Mouse (Mus musculus): ENCODE measurements around the gene Art3. TPM values are rescaled to one million over a fixed set of nuclear protein-coding genes. Genes with fewer than 3 reads are reported as not detected.
A peak's percentile ranks its signal among the peaks of the same experiment; 100 is the strongest.

Gene Art3
- polyA plus RNA-seq, 1 experiment from 2014 or later: 9.0 TPM

DNA sequence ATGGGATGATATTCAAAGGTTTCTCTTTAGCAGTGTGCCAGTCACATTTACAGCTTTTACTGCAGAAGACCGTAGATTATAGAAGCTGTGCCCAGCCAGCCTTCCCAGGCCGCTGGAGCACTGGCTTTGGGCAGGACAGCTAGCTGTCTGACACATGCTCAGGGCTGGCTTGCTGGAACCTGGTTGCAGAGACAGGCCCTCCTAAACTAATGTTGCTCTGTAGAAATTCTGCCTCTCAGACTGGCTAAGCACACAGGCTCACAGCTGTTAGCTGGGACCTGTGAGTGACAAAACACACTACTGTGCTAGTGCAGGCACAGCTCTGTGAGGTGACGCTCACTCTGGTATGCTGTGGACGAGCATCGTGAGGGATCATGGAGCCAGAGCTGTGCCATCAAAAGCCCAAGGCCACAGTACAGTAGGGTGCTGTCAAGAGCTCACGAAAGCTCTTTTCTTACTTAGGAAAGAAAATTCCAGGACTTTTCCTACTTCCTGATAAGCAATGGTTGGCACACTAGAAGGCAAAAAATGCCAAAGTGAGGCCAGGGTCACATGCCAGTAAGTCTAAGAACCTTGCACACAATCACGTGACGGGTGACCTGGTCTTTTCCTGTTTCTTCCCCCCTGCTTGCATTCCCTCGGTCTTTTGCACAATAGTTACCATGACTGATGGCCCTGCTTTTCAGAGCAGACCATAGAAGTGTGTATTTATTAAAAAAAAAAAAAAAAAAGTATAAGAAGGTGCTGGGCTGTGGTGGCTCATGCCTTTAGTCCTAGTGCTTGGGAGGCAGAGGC lies 77.9 kb downstream of the Art3 start:
- Histone ChIP-seq H3K4me1 (no peaks in the 10 kb centered on the region), H3K9me3 (no peaks in the 10 kb centered on the region), H3K27me3 (replicated peaks) (no peaks in the 10 kb centered on the region), H3K36me3 (peaks cover 8% of the 10 kb centered on the region), H3K27ac (no peak overlapping the region), H3K4me3 (no peak overlapping the region), H3K4me2 (replicated peaks) (no peak overlapping the region), H3K9ac (no peak overlapping the region)
- no peak for ATAC-seq (ENCODE audit: low FRiP score, low read depth)
- WGBS: 79% methylated on average over 9 of the region's 9 CpGs

DNA sequence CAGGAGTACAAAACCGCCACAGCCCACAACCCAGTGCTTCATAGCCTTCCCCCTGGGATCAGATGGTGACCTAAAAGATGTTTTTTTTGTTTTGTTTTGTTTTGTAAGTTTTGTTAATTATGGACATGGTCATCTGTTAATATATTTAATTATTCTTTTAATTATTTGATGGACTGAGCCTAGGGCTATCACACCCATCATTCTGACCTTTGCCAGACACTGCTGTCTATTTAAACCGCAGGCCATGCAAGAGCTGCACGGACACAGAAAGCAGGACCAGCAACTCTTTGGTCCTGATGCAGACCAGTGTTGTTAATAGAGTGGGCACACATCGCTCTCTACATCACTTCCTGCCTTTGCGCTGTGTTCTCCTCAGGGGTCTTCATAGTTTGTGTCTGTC lies 78.9 kb downstream of the Art3 start:
- peaks cover 14% of the 10 kb centered on the region for H3K36me3 ChIP-seq
- H3K9me3 ChIP-seq: no peaks in the 10 kb centered on the region
- no peak for ATAC-seq (ENCODE audit: low FRiP score, low read depth)
- H3K4me2 ChIP-seq (replicated peaks): no peak overlapping the region
- no peak overlapping the region for H3K27ac ChIP-seq
- H3K9ac ChIP-seq: no peak overlapping the region
- 85% methylated on average over 5 of the region's 5 CpGs for WGBS
- no peaks in the 10 kb centered on the region for H3K4me1 ChIP-seq
- no peak overlapping the region for H3K4me3 ChIP-seq
- H3K27me3 ChIP-seq (replicated peaks): no peaks in the 10 kb centered on the region

DNA sequence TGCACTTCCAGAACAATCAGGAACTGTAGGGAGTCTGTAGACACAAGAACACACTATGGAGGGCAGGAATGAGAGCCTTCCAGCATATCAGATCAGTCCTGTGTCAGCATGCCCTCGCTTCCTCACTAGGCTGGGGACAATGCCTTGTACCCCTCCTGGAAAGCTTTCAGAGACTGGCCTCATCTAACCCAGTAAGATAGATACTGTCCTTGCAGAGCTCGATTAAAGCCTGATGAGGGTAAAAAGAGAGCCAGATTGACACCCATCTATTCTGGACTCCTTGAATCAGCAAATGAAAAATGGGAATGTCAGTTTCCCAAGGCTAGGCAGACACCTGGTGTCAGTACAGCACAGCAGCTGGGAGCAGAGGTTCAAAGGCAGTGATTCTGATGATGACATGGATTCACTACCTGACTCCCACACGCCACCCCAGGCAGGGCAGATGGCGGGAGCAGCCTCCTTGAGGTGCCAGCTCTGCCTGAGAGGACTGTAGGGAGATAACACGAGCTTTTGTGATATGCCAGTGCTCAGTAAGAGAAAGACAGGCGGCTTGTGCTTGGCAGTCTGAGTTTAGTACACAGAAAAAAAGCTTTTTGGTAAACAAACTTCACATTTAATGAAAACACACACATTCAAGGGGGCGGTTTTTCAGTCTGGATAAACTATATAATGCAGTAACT lies 80.0 kb downstream of the Art3 start:
- ATAC-seq (ENCODE audit: low FRiP score, low read depth): no peak
- WGBS: 76% methylated on average over 7 of the region's 7 CpGs
- Histone ChIP-seq H3K27me3 (replicated peaks) (no peaks in the 10 kb centered on the region), H3K9me3 (no peaks in the 10 kb centered on the region), H3K4me1 (no peaks in the 10 kb centered on the region), H3K4me3 (no peak overlapping the region), H3K4me2 (replicated peaks) (no peak overlapping the region), H3K36me3 (peaks cover 21% of the 10 kb centered on the region), H3K9ac (no peak overlapping the region), H3K27ac (no peak overlapping the region)

DNA sequence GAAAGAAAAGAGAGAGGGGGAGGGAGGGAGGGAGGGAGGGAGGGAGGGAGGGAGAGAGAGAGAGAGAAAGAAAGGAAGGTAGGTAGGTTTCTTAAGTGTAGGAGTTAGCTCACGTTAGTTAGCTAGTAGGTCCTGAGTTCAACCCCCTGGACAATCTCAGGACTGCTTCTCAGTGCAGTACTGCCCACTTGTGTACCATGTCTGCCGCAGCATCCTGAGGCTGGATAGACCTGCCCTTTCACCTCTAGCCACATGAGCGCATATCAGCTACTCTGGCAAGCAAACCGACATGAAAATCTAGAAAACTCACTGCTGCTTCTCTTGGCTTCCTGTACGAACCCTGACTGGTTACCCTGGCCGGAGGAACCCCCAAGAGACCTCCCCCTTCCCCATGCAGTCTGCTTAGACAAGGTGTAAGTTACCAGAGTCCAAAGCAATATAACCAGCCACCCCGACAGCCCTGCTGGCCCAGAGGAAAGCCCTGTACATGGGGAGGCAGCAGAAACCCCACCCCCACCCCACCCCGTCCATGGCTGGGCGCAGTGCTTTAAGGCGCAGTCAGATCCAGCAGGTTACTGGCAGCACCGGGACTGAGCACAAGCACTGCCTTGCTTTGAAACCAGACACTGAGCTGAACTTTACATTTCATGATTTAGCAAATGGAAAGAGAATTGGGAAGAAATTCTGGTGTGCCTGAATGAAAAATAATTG lies 81.8 kb downstream of the Art3 start:
- H3K36me3 ChIP-seq: peaks cover 34% of the 10 kb centered on the region
- no peaks in the 10 kb centered on the region for H3K27me3 ChIP-seq (replicated peaks)
- H3K4me1 ChIP-seq: no peaks in the 10 kb centered on the region
- H3K4me3 ChIP-seq: no peak overlapping the region
- WGBS: 84% methylated on average over 11 of the region's 11 CpGs
- no peak for ATAC-seq (ENCODE audit: low FRiP score, low read depth)
- H3K27ac ChIP-seq: no peak overlapping the region
- no peak overlapping the region for H3K9ac ChIP-seq
- no peak overlapping the region for H3K4me2 ChIP-seq (replicated peaks)
- H3K9me3 ChIP-seq: no peaks in the 10 kb centered on the region

DNA sequence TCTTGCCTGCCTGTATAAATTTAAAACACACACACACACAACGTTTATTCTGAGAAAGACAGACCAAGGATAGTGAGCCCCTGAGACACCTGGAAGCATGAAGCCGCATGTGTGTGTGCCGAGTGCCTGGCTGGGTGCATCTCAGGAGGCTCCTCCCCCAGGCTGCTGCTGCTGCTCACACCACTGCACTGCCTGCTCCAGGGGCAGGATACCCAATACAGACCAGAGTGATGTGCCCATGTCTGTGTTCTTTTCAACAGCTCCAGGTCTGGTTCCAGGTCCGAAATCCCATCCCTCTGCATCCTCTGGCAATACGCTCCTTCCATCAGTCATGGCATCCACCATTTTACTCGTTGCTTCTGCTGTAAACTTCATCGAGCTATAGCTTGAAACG lies 82.4 kb downstream of the Art3 start:
- WGBS: 91% methylated on average over 8 of the region's 8 CpGs
- no peak overlapping the region for H3K4me3 ChIP-seq

DNA sequence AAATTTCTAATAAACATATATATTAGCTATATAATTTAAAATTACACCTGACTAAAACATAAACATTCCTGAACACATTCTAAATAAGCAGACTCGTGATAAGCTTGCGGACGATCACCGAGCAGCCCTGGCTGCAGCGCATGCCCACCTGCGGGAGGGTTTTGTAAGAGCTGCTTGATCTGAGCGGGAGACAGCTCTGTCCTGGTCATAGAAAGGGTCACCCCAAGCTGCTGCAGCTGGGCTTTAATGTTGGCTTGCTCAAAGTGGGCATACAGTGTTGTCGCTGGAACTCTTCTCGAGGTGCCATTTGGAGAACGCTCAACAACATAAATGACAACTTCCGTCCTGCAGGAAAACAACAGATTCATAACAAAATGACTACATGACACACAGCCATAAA lies 92.5 kb downstream of the Art3 start:
- no peak for ATAC-seq (ENCODE audit: low FRiP score, low read depth)
- Histone ChIP-seq H3K9ac (no peak overlapping the region), H3K36me3 (peaks cover 75% of the 10 kb centered on the region), H3K4me1 (no peaks in the 10 kb centered on the region), H3K27ac (no peak overlapping the region), H3K4me3 (no peak overlapping the region), H3K9me3 (no peaks in the 10 kb centered on the region), H3K4me2 (replicated peaks) (no peak overlapping the region), H3K27me3 (replicated peaks) (no peaks in the 10 kb centered on the region)
- WGBS: 93% methylated on average over 11 of the region's 11 CpGs

More for the DNA sequence above, 82.4 kb downstream of the Art3 start:
- Histone ChIP-seq H3K27ac (no peak overlapping the region), H3K4me2 (replicated peaks) (no peak overlapping the region), H3K9ac (no peak overlapping the region), H3K4me1 (no peaks in the 10 kb centered on the region), H3K27me3 (replicated peaks) (no peaks in the 10 kb centered on the region), H3K9me3 (no peaks in the 10 kb centered on the region), H3K36me3 (peaks cover 36% of the 10 kb centered on the region)
- no peak for ATAC-seq (ENCODE audit: low FRiP score, low read depth)

DNA sequence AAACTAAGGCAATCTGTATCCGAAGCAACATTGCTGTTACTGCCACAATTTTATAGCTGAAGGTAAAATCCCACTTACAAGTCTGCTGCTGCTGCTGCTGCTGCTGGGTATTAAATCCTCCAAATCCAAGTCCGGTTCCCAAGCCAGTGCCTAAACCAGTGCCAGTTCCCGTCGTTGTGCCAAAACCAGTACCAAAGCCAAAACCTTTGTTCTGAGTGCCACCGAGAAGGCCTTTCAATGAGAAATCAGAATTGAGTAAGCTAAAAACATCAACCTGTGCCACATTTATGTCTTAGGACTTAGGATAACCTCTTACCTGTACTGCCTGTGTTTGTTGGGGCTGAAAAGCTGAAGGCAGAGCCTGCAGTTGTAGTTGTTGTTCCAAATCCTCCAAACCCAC lies 99.1 kb downstream of the Art3 start:
- H3K27me3 ChIP-seq (replicated peaks): no peaks in the 10 kb centered on the region

DNA sequence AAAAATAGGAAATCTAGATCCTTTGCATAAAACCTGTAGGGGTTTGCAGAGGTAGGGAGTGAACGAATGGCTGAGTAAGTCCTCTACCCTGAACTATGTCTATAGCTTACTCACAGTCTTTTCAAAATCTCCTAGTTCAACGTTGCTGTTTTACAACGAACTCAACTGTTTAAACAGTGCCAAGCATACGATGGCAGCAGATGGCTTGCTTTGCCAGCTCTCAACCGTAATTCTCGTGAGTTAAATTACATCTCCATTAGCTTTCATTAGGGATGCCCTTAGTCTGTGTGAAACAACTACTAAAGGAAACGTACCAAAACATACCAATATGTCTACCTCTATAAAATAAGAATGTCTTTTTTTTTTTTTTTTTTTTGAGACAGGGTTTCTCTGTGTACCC lies 100.0 kb downstream of the Art3 start:
- Histone ChIP-seq H3K4me3 (no peak overlapping the region), H3K9ac (no peak overlapping the region), H3K4me1 (peaks cover 3% of the 10 kb centered on the region; the same call in 1 of the 2 replicates), H3K36me3 (peaks cover 29% of the 10 kb centered on the region), H3K4me2 (replicated peaks) (no peak overlapping the region), H3K9me3 (no peaks in the 10 kb centered on the region), H3K27me3 (replicated peaks) (no peaks in the 10 kb centered on the region), H3K27ac (no peak overlapping the region)
- 82% methylated on average over 7 of the region's 7 CpGs for WGBS
- no peak for ATAC-seq (ENCODE audit: low FRiP score, low read depth)

More for the DNA sequence above, 99.1 kb downstream of the Art3 start:
- Histone ChIP-seq H3K4me3 (no peak overlapping the region), H3K4me2 (replicated peaks) (no peak overlapping the region), H3K9ac (no peak overlapping the region), H3K36me3 (peaks cover 31% of the 10 kb centered on the region), H3K4me1 (peaks cover 3% of the 10 kb centered on the region; the same call in 1 of the 2 replicates), H3K27ac (no peak overlapping the region), H3K9me3 (no peaks in the 10 kb centered on the region)
- 92% methylated on average over 5 of the region's 5 CpGs for WGBS
- no peak for ATAC-seq (ENCODE audit: low FRiP score, low read depth)

DNA sequence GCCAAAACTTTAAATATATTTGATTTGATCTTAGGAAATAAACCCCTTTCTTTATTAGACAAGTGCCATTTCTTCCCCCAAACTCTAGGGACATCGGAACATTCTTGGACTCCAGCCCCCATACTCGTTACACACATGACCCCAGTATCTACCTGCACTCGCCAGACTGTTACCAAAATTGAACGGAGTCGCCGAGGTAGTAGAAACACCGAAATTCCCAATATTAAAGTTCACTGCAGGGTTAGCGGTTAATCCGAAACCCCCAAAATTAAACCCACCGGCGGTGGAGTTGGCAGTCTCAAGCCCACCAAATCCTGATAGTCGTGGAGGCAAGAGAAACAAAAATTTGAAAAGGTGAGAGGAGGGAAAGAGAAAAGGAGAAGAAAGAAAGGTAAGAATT lies 102.4 kb downstream of the Art3 start:
- Histone ChIP-seq H3K9me3 (no peaks in the 10 kb centered on the region), H3K4me1 (peaks cover 3% of the 10 kb centered on the region; the same call in 1 of the 2 replicates), H3K36me3 (peaks cover 5% of the 10 kb centered on the region), H3K4me2 (replicated peaks) (peak overlapping the region; percentile 81), H3K27ac (no peak overlapping the region), H3K4me3 (peak overlapping the region; percentile 97), H3K9ac (peak overlapping the region; percentile 94), H3K27me3 (replicated peaks) (no peaks in the 10 kb centered on the region)
- ATAC-seq (ENCODE audit: low FRiP score, low read depth): no peak
- 1% methylated on average over 12 of the region's 12 CpGs for WGBS

DNA sequence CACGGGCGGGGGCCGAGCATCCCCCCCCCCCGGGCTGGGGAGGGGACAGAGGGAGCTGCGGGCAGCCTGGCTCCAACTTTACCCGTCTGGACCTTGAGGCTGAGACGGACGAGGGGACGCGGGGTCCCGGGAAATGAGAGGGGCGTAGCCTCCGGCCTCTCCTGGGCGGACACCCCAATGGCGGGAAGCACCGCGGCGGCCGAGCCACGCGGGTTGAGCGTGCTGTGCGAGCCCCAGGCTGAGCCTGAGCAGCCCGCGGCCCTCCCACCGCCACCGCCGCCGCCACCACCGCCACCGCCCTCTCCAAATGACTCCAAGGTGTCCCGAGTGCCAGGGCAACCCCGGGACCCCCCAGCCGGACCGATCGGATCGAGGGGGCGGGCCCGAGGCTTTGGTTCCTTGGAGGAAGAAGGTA lies 103.0 kb downstream of the Art3 start:
- H3K27me3 ChIP-seq (replicated peaks): no peaks in the 10 kb centered on the region
- no peaks in the 10 kb centered on the region for H3K9me3 ChIP-seq
- under 1% methylated on average over 31 of the region's 39 CpGs for WGBS
- ATAC-seq (ENCODE audit: low FRiP score, low read depth): peak; percentile 77
- H3K9ac ChIP-seq: peak overlapping the region; percentile 94
- peaks cover 3% of the 10 kb centered on the region; the same call in 1 of the 2 replicates for H3K4me1 ChIP-seq
- H3K4me2 ChIP-seq (replicated peaks): peak overlapping the region; percentile 81
- peak overlapping the region; percentile 97 for H3K4me3 ChIP-seq
- no peaks in the 10 kb centered on the region; the same call in 1 of the 2 replicates for H3K36me3 ChIP-seq
- H3K27ac ChIP-seq: peak overlapping the region; percentile 42; the same call in 1 of the 2 replicates

DNA sequence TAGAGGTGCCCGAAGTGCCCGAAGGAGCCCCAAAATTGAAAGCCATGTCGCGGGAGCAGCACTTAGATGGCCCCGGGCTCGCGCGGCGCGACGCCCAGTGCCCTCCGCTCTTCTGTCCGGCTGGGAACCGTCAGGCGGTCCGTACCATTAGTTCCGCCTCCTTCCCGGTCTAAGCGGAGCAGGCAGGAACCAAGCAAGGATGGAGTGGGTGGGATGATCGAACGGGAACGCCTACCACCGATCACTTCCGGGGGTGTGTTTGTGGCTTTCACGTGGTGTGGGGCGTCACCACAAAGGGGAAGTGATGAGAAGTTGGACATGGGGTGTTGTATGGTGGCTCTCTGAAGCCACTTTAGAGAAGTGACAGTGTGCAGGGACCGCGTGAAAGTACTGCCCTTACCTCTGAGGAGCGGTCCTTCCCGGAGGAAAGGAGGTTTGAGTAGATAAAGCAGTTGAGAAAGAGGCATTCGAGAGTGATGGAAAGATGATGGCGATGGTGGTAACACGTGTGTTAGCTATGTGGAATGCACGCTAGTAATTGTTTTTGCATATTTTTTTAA lies 103.5 kb downstream of the Art3 start, which contains the start of gene Nup54:
TSS of gene Nup54 (minus strand) at position 195 of the 560 bp plus-strand sequence.
- Histone ChIP-seq H3K4me3 (peak within 1 kb of the TSS; percentile 97), H3K4me1 (peaks cover 3% of the 10 kb centered on the region; the same call in 1 of the 2 replicates), H3K9me3 (no peaks in the 10 kb centered on the region), H3K9ac (peak within 1 kb of the TSS; percentile 94), H3K4me2 (replicated peaks) (peak within 1 kb of the TSS; percentile 81), H3K36me3 (no peaks in the 10 kb centered on the region; the same call in 1 of the 2 replicates), H3K27me3 (replicated peaks) (no peaks in the 10 kb centered on the region), H3K27ac (peak within 1 kb of the TSS; percentile 42; the same call in 1 of the 2 replicates)
- peak; percentile 100 for ATAC-seq (ENCODE audit: low FRiP score, low read depth)
- WGBS: under 1% methylated on average over 34 of the region's 34 CpGs

DNA sequence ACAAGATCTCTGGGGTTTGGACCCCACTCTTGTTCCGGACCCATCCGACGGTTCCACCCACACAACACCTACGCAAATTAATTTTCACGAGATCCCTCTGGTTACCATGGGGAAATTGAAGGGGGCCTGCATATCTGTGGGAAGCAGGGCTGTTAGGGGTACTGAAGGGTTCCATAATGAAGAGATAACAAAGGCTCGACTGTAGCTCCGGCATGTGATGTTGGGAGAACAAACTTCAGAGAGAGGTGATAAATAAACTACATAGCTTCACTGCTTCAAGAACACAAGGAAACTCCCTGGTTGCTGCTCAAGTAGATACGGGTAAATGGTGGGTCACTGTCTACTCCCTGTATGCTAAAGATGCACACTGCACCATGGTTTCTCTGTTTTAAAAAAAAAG lies 106.9 kb downstream of the Art3 start:
- WGBS: 89% methylated on average over 8 of the region's 8 CpGs
- H3K36me3 ChIP-seq: peaks cover 7% of the 10 kb centered on the region
- no peak for ATAC-seq (ENCODE audit: low FRiP score, low read depth)

More for the DNA sequence above, 106.9 kb downstream of the Art3 start:
- H3K9me3 ChIP-seq: no peaks in the 10 kb centered on the region
- H3K4me1 ChIP-seq: peaks cover 3% of the 10 kb centered on the region; the same call in 1 of the 2 replicates
- H3K4me3 ChIP-seq: no peak overlapping the region
- no peaks in the 10 kb centered on the region for H3K27me3 ChIP-seq (replicated peaks)
- H3K4me2 ChIP-seq (replicated peaks): no peak overlapping the region
- H3K9ac ChIP-seq: no peak overlapping the region
- H3K27ac ChIP-seq: no peak overlapping the region

All from neural tube, embryonic 12.5 days (tissue).